ENCODE assay signal across 8 mouse cellular contexts in the genomic region with DNA sequence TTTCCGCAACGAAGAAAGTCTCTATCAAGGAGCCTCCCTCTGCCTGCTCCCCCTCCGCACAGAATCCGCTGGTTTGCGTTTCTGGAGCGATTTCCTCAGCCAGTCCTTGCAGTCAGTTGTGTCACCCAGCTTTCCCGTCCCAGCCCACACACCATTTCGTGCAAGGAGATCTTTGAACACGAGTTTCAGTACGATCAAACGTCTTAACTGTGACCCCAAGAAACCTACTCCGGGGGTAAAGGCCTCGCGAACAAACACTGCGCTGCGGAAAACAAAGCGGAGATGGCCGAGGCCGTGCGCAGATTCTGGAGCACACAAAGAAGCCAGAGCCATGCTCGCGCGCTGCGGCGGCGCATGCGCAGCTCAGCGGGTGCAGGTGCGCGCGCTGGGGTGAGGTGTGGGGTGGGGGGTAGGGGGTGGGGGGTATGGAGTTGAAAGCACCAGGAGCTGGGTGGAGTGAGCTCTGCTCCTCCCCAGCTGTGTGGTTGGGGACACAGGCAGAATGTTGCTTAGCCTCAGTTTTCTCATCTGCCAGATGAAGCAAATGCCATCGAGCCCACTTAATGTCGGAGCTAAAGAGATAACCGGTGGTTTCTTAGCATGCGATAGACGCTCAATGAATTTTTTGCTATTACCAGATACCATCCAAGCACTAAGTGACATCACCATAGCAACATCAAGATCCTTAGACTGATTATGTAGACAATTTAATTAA. TPM values are rescaled to one million over a fixed set of nuclear protein-coding genes. Genes with fewer than 3 reads are reported as not detected.
DNase-seq lines count a peak whose midpoint lies in the region; ATAC-seq and TF ChIP-seq lines count a peak whose summit lies in the region.

No protein-coding gene starts in this region.

- no peak for TF ChIP-seq CTCF in cortical plate, adult 2 months (IDR thresholded peaks at IDR 0.05; ENCODE audit: extremely low read depth, insufficient read depth, low read length)

- ATAC-seq in granulocyte monocyte progenitor cell, adult 5-6 weeks (replicated peaks; ENCODE audit: poor library complexity, severe bottlenecking): peak; percentile 44; the same call in 1 of the 2 replicates
- ATAC-seq in limb, embryonic 11.5 days (ENCODE audit: insufficient number of reproducible peaks, low FRiP score, low TSS enrichment, low read depth): peak; percentile 72; the same call in 1 of the 2 replicates
- peak; percentile 75 for ATAC-seq in midbrain, embryonic 16.5 days

- H3K27me3 ChIP-seq in limb, embryonic 11.5 days (ENCODE audit: control insufficient read depth, insufficient read depth, low read length): no peaks in the 10 kb centered on the region
- H3K27me3 ChIP-seq in midbrain, embryonic 16.5 days (ENCODE audit: control insufficient read depth, insufficient read depth, low read depth, low read length): no peaks in the 10 kb centered on the region

- H3K9ac ChIP-seq in limb, embryonic 11.5 days (ENCODE audit: low read length): peak overlapping the region; percentile 93
- peak overlapping the region; percentile 76 for H3K9ac ChIP-seq in midbrain, embryonic 16.5 days (ENCODE audit: low read depth, low read length)

- no peaks in the 10 kb centered on the region for H3K4me1 ChIP-seq in cortical plate, adult 2 months (ENCODE audit: control insufficient read depth, insufficient read depth, low read length)
- peaks cover 3% of the 10 kb centered on the region; the same call in 1 of the 2 replicates for H3K4me1 ChIP-seq in limb, embryonic 11.5 days (ENCODE audit: control insufficient read depth, insufficient read depth, low read length)
- peaks cover 6% of the 10 kb centered on the region; the same call in 1 of the 2 replicates for H3K4me1 ChIP-seq in midbrain, embryonic 16.5 days (ENCODE audit: control insufficient read depth, insufficient read depth, low read length)

- H3K9me3 ChIP-seq in limb, embryonic 11.5 days (ENCODE audit: control insufficient read depth, low read length): no peaks in the 10 kb centered on the region
- no peaks in the 10 kb centered on the region for H3K9me3 ChIP-seq in midbrain, embryonic 16.5 days (replicated peaks; ENCODE audit: control insufficient read depth, low read length, poor library complexity, severe bottlenecking)

- H3K4me2 ChIP-seq in limb, embryonic 11.5 days (ENCODE audit: low read depth, severe bottlenecking): peak overlapping the region; percentile 46
- H3K4me2 ChIP-seq in midbrain, embryonic 16.5 days (ENCODE audit: low read length): peak overlapping the region; percentile 63

- peak overlapping the region; percentile 51 for H3K4me3 ChIP-seq in cortical plate, adult 2 months (ENCODE audit: insufficient read depth, low read length)
- peak overlapping the region; percentile 32 for H3K4me3 ChIP-seq in limb, embryonic 11.5 days (ENCODE audit: low read depth, low read length)
- H3K4me3 ChIP-seq in midbrain, embryonic 16.5 days (ENCODE audit: low read depth, low read length): peak overlapping the region; percentile 38

- H3K36me3 ChIP-seq in limb, embryonic 11.5 days (ENCODE audit: control insufficient read depth, insufficient read depth, low read length): no peaks in the 10 kb centered on the region
- H3K36me3 ChIP-seq in midbrain, embryonic 16.5 days (ENCODE audit: control insufficient read depth, insufficient read depth, low read length): no peaks in the 10 kb centered on the region

- TF ChIP-seq POLR2A in cortical plate, adult 2 months (IDR thresholded peaks at IDR 0.05; ENCODE audit: extremely low read depth, insufficient read depth, low read length): peak; percentile 72

- peak overlapping the region; percentile 65; the same call in 1 of the 2 replicates for H3K27ac ChIP-seq in cortical plate, adult 2 months (ENCODE audit: insufficient read depth, low read length)
- H3K27ac ChIP-seq in limb, embryonic 11.5 days (replicated peaks; ENCODE audit: low read depth, low read length): peak overlapping the region; percentile 89
- H3K27ac ChIP-seq in midbrain, embryonic 16.5 days (ENCODE audit: low read length): peak overlapping the region; percentile 97

- WGBS in limb, embryonic 11.5 days: 6% methylated on average over 36 of the region's 36 CpGs
- WGBS in midbrain, embryonic 16.5 days: 4% methylated on average over 33 of the region's 36 CpGs

- peak; percentile 19 to 28 for DNase-seq in lung, adult 18-20 months
- DNase-seq in lung, postnatal 25 days (ENCODE audit: low spot score): no peak
- peak; percentile 39 for DNase-seq in kidney, adult 18-20 months
- DNase-seq in limb, embryonic 11.5 days (ENCODE audit: low spot score): peak; percentile 83
- peak; percentile 70 for DNase-seq in telencephalon, adult 2 months (ENCODE audit: low read depth, low spot score)

RNA-seq across cellular contexts. Expression of a gene that starts 52.8 kb away (rescaled TPM):
- polyA plus RNA-seq in cortical plate, adult 2 months (2012; rRNA removed): 3.3 and 3.8 TPM in 2 replicates
- not detected in 2 replicates for total RNA-seq in granulocyte monocyte progenitor cell, adult 5-6 weeks (2014; fragmentation: Nextera tagmentation)
- 0.73 TPM in 1 of 2 replicates, not detected in the other for total RNA-seq in granulocyte monocyte progenitor cell, adult 5-6 weeks (2017)
- 0.73 and 1.0 TPM in 2 replicates for polyA plus RNA-seq in limb, embryonic 11.5 days (2014; fragmentation: Nextera tagmentation; extraction: Ambion mirVana)
- 8.9 and 9.6 TPM in 2 replicates for polyA plus RNA-seq in midbrain, embryonic 16.5 days (2015; fragmentation: Nextera tagmentation; extraction: Ambion mirVana)
